In genomic region chr7:126823202-126823711, GRCm38 (mm10) we compare ENCODE assay signal across 8 mouse cellular contexts. TPM values are rescaled to one million over a fixed set of nuclear protein-coding genes. Genes with fewer than 3 reads are reported as not detected.
DNase-seq lines count a peak whose midpoint lies in the region; ATAC-seq and TF ChIP-seq lines count a peak whose summit lies in the region.

No protein-coding gene starts in this region.

- H3K4me1 ChIP-seq in intestine, embryonic 15.5 days (replicated peaks): peaks cover 5% of the 10 kb centered on the region; the same call in 1 of the 2 replicates
- peaks cover 28% of the 10 kb centered on the region for H3K4me1 ChIP-seq in olfactory bulb, adult 2 months (ENCODE audit: control insufficient read depth, insufficient read depth, low read length)

- H3K9me3 ChIP-seq in intestine, embryonic 15.5 days: no peaks in the 10 kb centered on the region

- H3K4me2 ChIP-seq in intestine, embryonic 15.5 days (replicated peaks): peak overlapping the region; percentile 58

- H3K4me3 ChIP-seq in intestine, embryonic 15.5 days (replicated peaks): peak overlapping the region; percentile 21; the same call in 1 of the 2 replicates
- H3K4me3 ChIP-seq in olfactory bulb, adult 2 months (ENCODE audit: insufficient read depth, low read depth, low read length): peak overlapping the region; percentile 87

- H3K36me3 ChIP-seq in intestine, embryonic 15.5 days: no peaks in the 10 kb centered on the region

- peak; percentile 19 for DNase-seq in gastrocnemius, postnatal 25 days
- no peak for DNase-seq in gastrocnemius, postnatal 10 days
- DNase-seq in right cerebral cortex, postnatal 14 days: peak; percentile 50
- no peak for DNase-seq in right cerebral cortex, postnatal 36 days (ENCODE audit: low spot score in 2 of 2)
- DNase-seq in spleen, adult 18-20 months: no peak
- no peak for DNase-seq in adrenal gland, postnatal 10 days

- TF ChIP-seq CTCF in olfactory bulb, adult 2 months (IDR thresholded peaks at IDR 0.05; ENCODE audit: insufficient read depth, low read depth, low read length): no peak

- peak; percentile 16; the same call in 1 of the 2 replicates for TF ChIP-seq POLR2A in olfactory bulb, adult 2 months (IDR thresholded peaks at IDR 0.05; ENCODE audit: insufficient read depth, low read depth, low read length)

- 0 out of 2 replicates have a peak overlapping the region, but pooled peaks have one; percentile 38 for H3K9ac ChIP-seq in intestine, embryonic 15.5 days

- 2% methylated on average over 16 of the region's 19 CpGs for WGBS in intestine, embryonic 15.5 days
- WGBS in olfactory bulb, adult 2 months: 3% methylated on average over 15 of the region's 19 CpGs

- peaks cover 32% of the 10 kb centered on the region for H3K27me3 ChIP-seq in intestine, embryonic 15.5 days (replicated peaks)

- no peak overlapping the region for H3K27ac ChIP-seq in intestine, embryonic 15.5 days
- H3K27ac ChIP-seq in olfactory bulb, adult 2 months (ENCODE audit: insufficient read depth, low read depth, low read length): no peak overlapping the region

- peak; percentile 58; the same call in 1 of the 2 replicates for ATAC-seq in intestine, embryonic 15.5 days

RNA-seq across cellular contexts. Expression of gene 4930451I11Rik, which starts 8.2 kb away (rescaled TPM):
- not detected for total RNA-seq in gastrocnemius, postnatal 25 days (2021)
- total RNA-seq in gastrocnemius, postnatal 10 days (2021): not detected
- not detected in 2 replicates for polyA plus RNA-seq in intestine, embryonic 15.5 days (2015; fragmentation: Nextera tagmentation; extraction: Ambion mirVana)
- polyA plus RNA-seq in olfactory bulb, adult 2 months (2012; ENCODE audit: insufficient read depth, insufficient read length, low replicate concordance, missing spikeins): not detected in 2 replicates
- total RNA-seq in adrenal gland, postnatal 10 days (2021): not detected

RNA-seq across cellular contexts. Expression of gene Doc2a, which starts 24.0 kb away (rescaled TPM):
- total RNA-seq in gastrocnemius, postnatal 25 days (2021): not detected
- under 1 TPM; 0.14 to 0.68 TPM for total RNA-seq in gastrocnemius, postnatal 10 days (2021)
- polyA plus RNA-seq in intestine, embryonic 15.5 days (2015; fragmentation: Nextera tagmentation; extraction: Ambion mirVana): 0.75 and 1.0 TPM in 2 replicates
- not detected in 2 replicates for polyA plus RNA-seq in olfactory bulb, adult 2 months (2012; ENCODE audit: insufficient read depth, insufficient read length, low replicate concordance, missing spikeins)
- total RNA-seq in adrenal gland, postnatal 10 days (2021): 1 to 10 TPM in 1 of 2 experiments, under 1 TPM in 1; 0.82 to 1.0 TPM

RNA-seq across cellular contexts. Expression of gene Fam57b, which starts 25.8 kb away (rescaled TPM):
- 10 to 100 TPM; 50.5 to 55.3 TPM for total RNA-seq in gastrocnemius, postnatal 25 days (2021)
- total RNA-seq in gastrocnemius, postnatal 10 days (2021): 10 to 100 TPM; 10.3 to 10.5 TPM
- polyA plus RNA-seq in intestine, embryonic 15.5 days (2015; fragmentation: Nextera tagmentation; extraction: Ambion mirVana): 1.2 and 1.5 TPM in 2 replicates
- polyA plus RNA-seq in olfactory bulb, adult 2 months (2012; ENCODE audit: insufficient read depth, insufficient read length, low replicate concordance, missing spikeins): not detected in 2 replicates
- total RNA-seq in adrenal gland, postnatal 10 days (2021): 10 to 100 TPM; 29.0 to 36.1 TPM

RNA-seq across cellular contexts. Expression of gene Ppp4c, which starts 31.0 kb away (rescaled TPM):
- total RNA-seq in gastrocnemius, postnatal 25 days (2021): 10 to 100 TPM; 21.7 to 26.8 TPM
- total RNA-seq in gastrocnemius, postnatal 10 days (2021): 10 to 100 TPM; 44.2 to 48.8 TPM
- 248 and 256 TPM in 2 replicates for polyA plus RNA-seq in intestine, embryonic 15.5 days (2015; fragmentation: Nextera tagmentation; extraction: Ambion mirVana)
- not detected in 2 replicates for polyA plus RNA-seq in olfactory bulb, adult 2 months (2012; ENCODE audit: insufficient read depth, insufficient read length, low replicate concordance, missing spikeins)
- 100 to 1,000 TPM; 103 to 107 TPM for total RNA-seq in adrenal gland, postnatal 10 days (2021)

RNA-seq across cellular contexts. Expression of gene Hirip3, which starts 38.5 kb away (rescaled TPM):
- total RNA-seq in gastrocnemius, postnatal 25 days (2021): 1 to 10 TPM; 4.2 to 5.0 TPM
- 10 to 100 TPM; 11.9 to 18.1 TPM for total RNA-seq in gastrocnemius, postnatal 10 days (2021)
- polyA plus RNA-seq in intestine, embryonic 15.5 days (2015; fragmentation: Nextera tagmentation; extraction: Ambion mirVana): 23.2 and 25.1 TPM in 2 replicates
- polyA plus RNA-seq in olfactory bulb, adult 2 months (2012; ENCODE audit: insufficient read depth, insufficient read length, low replicate concordance, missing spikeins): not detected in 2 replicates
- total RNA-seq in adrenal gland, postnatal 10 days (2021): 10 to 100 TPM; 21.2 to 28.6 TPM

Comparison
In these comparisons a context has a peak if more than half of its experiments do, and no peak if none do; other contexts are left out.
1. DNase-seq: peak in gastrocnemius, postnatal 25 days (single experiment) and right cerebral cortex, postnatal 14 days (single experiment); none in gastrocnemius, postnatal 10 days (single experiment), right cerebral cortex, postnatal 36 days (0 of 2), spleen, adult 18-20 months (0 of 2) and adrenal gland, postnatal 10 days (single experiment).